Mouse (Mus musculus) testis, adult 2 months (tissue): ENCODE measurements around the gene Zfp668.

Experiments
- CTCF ChIP-seq: fragments of 200-500 bp; IDR thresholded peaks from 2 replicates; pipeline ENCODE4 v1.5.1; 2012; ENCODE audit warnings: low read depth, mild to moderate bottlenecking, inconsistent platforms, low read length, moderate library complexity; ENCODE audit not compliant: control insufficient read depth, insufficient read depth, insufficient replicate concordance
- POLR2A ChIP-seq: fragments of 200-500 bp; IDR thresholded peaks from 2 replicates; pipeline ENCODE4 v1.6.1; 2012; ENCODE audit warnings: low read depth, mild to moderate bottlenecking, inconsistent platforms, low read length, moderate library complexity; ENCODE audit not compliant: control insufficient read depth

DNA sequence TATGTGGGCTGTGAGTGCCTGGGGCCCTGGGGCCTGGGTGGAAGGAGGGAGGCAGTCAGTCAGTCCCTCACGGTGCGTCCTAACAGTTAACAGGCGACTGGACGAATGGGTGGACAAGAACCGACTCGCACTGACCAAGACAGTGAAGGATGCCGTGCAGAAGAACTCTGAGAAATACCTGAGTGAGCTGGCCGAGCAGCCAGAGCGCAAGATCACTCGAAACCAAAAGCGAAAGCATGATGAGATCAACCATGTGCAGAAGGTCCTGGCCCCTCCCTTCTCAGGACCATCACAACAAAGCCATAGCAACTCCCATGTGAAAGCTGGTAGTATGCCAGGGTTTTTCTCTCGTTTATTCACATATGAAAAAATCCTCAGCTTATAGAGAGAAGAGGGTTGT, 38.7 kb upstream of the Zfp668 start:
- no peak for TF ChIP-seq CTCF
- no peak for TF ChIP-seq POLR2A
